Mouse (Mus musculus) kidney, embryonic 15.5 days (tissue): ENCODE measurements around the gene Magi2. TPM values are rescaled to one million over a fixed set of nuclear protein-coding genes. Genes with fewer than 3 reads are reported as not detected.
"Not testable (repeated sequence)": the region's sequence is repeated elsewhere in the genome, so short reads cannot be mapped to it uniquely, and the experiment has no call there.

Experiments used
- ATAC-seq: fragments of 200-750 bp; cut with Nextera tagmentation; replicated peaks from 2 replicates; pipeline ENCODE4 v1.8.0; 2017; ENCODE audit warnings: moderate TSS enrichment; ENCODE audit not compliant: low FRiP score
- H3K27ac ChIP-seq: fragments of 300-500 bp; sonication (generic); 2 replicates; pipeline ENCODE4 v1.5.1; 2015; ENCODE audit warnings: mild to moderate bottlenecking, inconsistent platforms
- H3K27me3 ChIP-seq: fragments of 300-500 bp; sonication (generic); 2 replicates; pipeline ENCODE4 v1.6.1; 2015; ENCODE audit warnings: inconsistent platforms
- H3K36me3 ChIP-seq: fragments of 300-500 bp; sonication (generic); 2 replicates; pipeline ENCODE4 v1.6.1; 2015; ENCODE audit warnings: inconsistent platforms
- H3K4me1 ChIP-seq: fragments of 300-500 bp; sonication (generic); 2 replicates; pipeline ENCODE4 v1.6.1; 2015; ENCODE audit warnings: inconsistent platforms
- H3K4me2 ChIP-seq: fragments of 300-500 bp; sonication (generic); 2 replicates; pipeline ENCODE4 v1.6.1; 2015; ENCODE audit warnings: moderate library complexity, mild to moderate bottlenecking, inconsistent platforms
- H3K4me3 ChIP-seq: fragments of 300-500 bp; sonication (generic); replicated peaks from 2 replicates; pipeline ENCODE4 v1.5.1; 2015; ENCODE audit warnings: mild to moderate bottlenecking, inconsistent platforms
- H3K9ac ChIP-seq: fragments of 300-500 bp; sonication (generic); 2 replicates; pipeline ENCODE4 v1.6.1; 2015; ENCODE audit warnings: mild to moderate bottlenecking, inconsistent platforms
- H3K9me3 ChIP-seq: fragments of 300-500 bp; sonication (generic); replicated peaks from 2 replicates; pipeline ENCODE4 v1.6.1; 2016; ENCODE audit warnings: inconsistent platforms
- WGBS: fragments of 180-500 bp; shearing (Covaris S2); methylation state at CpG from one replicate; pipeline ENCODE4 v1.1.7; 2015; ENCODE audit warnings: mixed read lengths; 5-methylcytosine and 5-hydroxymethylcytosine counted together
- polyA plus RNA-seq: library from polyadenylated mRNA; unstranded; fragments of >200 nt; fragmentation: Nextera tagmentation; extraction: Ambion mirVana; gene quantifications from 2 replicates; pipeline ENCODE4 v1.2.1, GENCODE M21; 2015

The Magi2 gene
- polyA plus RNA-seq, 1 experiment from 2014 or later = 18.6 TPM

GRCm38 (mm10) chr5:20701483-20702421 is 1474.9 kb downstream of the Magi2 start:
- peak overlapping the region; percentile 67 for H3K9ac ChIP-seq
- H3K4me2 ChIP-seq = peak overlapping the region; percentile 90
- ATAC-seq = peak; percentile 96
- no peaks in the 10 kb centered on the region for H3K27me3 ChIP-seq
- H3K27ac ChIP-seq = peak overlapping the region; percentile 97
- H3K9me3 ChIP-seq = no peaks in the 10 kb centered on the region
- no peaks in the 10 kb centered on the region for H3K36me3 ChIP-seq
- peak overlapping the region; percentile 71 for H3K4me3 ChIP-seq
- H3K4me1 ChIP-seq = peaks cover 7% of the 10 kb centered on the region; the same call in 1 of the 2 replicates
- under 1% methylated on average over 52 of the region's 57 CpGs for WGBS

- Histone ChIP-seq H3K9me3 (no peaks in the 10 kb centered on the region), H3K4me3 (peak overlapping the region; percentile 71), H3K4me1 (peaks cover 7% of the 10 kb centered on the region; the same call in 1 of the 2 replicates), H3K27ac (peak overlapping the region; percentile 97), H3K36me3 (no peaks in the 10 kb centered on the region), H3K4me2 (peak overlapping the region; percentile 90), H3K9ac (peak overlapping the region; percentile 67), H3K27me3 (no peaks in the 10 kb centered on the region)
- peak; percentile 55 for ATAC-seq
- WGBS = under 1% methylated on average over 55 of the region's 57 CpGs
Measured at GRCm38 (mm10) chr5:20702480-20703303, 1475.9 kb downstream of the Magi2 start.

GRCm38 (mm10) chr5:20703304-20703700 is 1476.5 kb downstream of the Magi2 start:
- Histone ChIP-seq H3K9ac (no peak overlapping the region), H3K27ac (no peak overlapping the region), H3K27me3 (no peaks in the 10 kb centered on the region), H3K4me2 (peak overlapping the region; percentile 90), H3K4me1 (peaks cover 7% of the 10 kb centered on the region; the same call in 1 of the 2 replicates), H3K36me3 (no peaks in the 10 kb centered on the region), H3K4me3 (peak overlapping the region; percentile 71), H3K9me3 (no peaks in the 10 kb centered on the region)
- 75% methylated on average over 5 of the region's 5 CpGs for WGBS
- no peak for ATAC-seq

GRCm38 (mm10) chr5:20703971-20704575 is 1477.2 kb downstream of the Magi2 start:
- no peak for ATAC-seq
- no peak overlapping the region for H3K9ac ChIP-seq
- no peak overlapping the region for H3K4me2 ChIP-seq
- peaks cover 7% of the 10 kb centered on the region; the same call in 1 of the 2 replicates for H3K4me1 ChIP-seq
- WGBS = 79% methylated on average over 13 of the region's 13 CpGs
- no peak overlapping the region for H3K27ac ChIP-seq
- H3K27me3 ChIP-seq = no peaks in the 10 kb centered on the region
- H3K4me3 ChIP-seq = no peak overlapping the region
- no peaks in the 10 kb centered on the region for H3K9me3 ChIP-seq
- no peaks in the 10 kb centered on the region for H3K36me3 ChIP-seq

- no peak overlapping the region for H3K4me3 ChIP-seq
- H3K9me3 ChIP-seq = no peaks in the 10 kb centered on the region
- H3K36me3 ChIP-seq = no peaks in the 10 kb centered on the region
- no peak overlapping the region for H3K27ac ChIP-seq
- peaks cover 7% of the 10 kb centered on the region; the same call in 1 of the 2 replicates for H3K4me1 ChIP-seq
- 61% methylated on average over 4 of the region's 4 CpGs for WGBS
- H3K4me2 ChIP-seq = no peak overlapping the region
- no peak overlapping the region for H3K9ac ChIP-seq
- H3K27me3 ChIP-seq = no peaks in the 10 kb centered on the region
- ATAC-seq = no peak
Measured at GRCm38 (mm10) chr5:20704886-20705285, 1478.0 kb downstream of the Magi2 start.

- H3K27me3 ChIP-seq, H3K4me2 ChIP-seq, H3K36me3 ChIP-seq, H3K4me1 ChIP-seq, H3K27ac ChIP-seq, H3K9ac ChIP-seq, ATAC-seq, H3K9me3 ChIP-seq, H3K4me3 ChIP-seq: not testable (repeated sequence)
- whole genome bisulfite sequencing = 91% methylated on average over 13 of the region's 18 CpGs
Measured at GRCm38 (mm10) chr5:20706322-20707282, 1479.8 kb downstream of the Magi2 start.

GRCm38 (mm10) chr5:20710845-20711244 is 1484.0 kb downstream of the Magi2 start:
- WGBS = 93% methylated on average over 6 of the region's 6 CpGs
- not testable (repeated sequence) for H3K9me3 ChIP-seq, H3K27me3 ChIP-seq, H3K9ac ChIP-seq, H3K27ac ChIP-seq, H3K4me1 ChIP-seq, H3K36me3 ChIP-seq, ATAC-seq, H3K4me3 ChIP-seq, H3K4me2 ChIP-seq

- not testable (repeated sequence) for H3K9me3 ChIP-seq, H3K36me3 ChIP-seq, H3K9ac ChIP-seq, H3K27ac ChIP-seq, ATAC-seq, H3K27me3 ChIP-seq, H3K4me2 ChIP-seq, H3K4me3 ChIP-seq, H3K4me1 ChIP-seq
- 95% methylated on average over 1 of the region's 1 CpGs for WGBS
Measured at GRCm38 (mm10) chr5:20714619-20715018, 1487.8 kb downstream of the Magi2 start.

- H3K4me1 ChIP-seq, H3K4me2 ChIP-seq, H3K36me3 ChIP-seq, H3K27me3 ChIP-seq, H3K27ac ChIP-seq, H3K9ac ChIP-seq, H3K4me3 ChIP-seq, ATAC-seq, H3K9me3 ChIP-seq: not testable (repeated sequence)
- 91% methylated on average over 6 of the region's 6 CpGs for WGBS
Measured at GRCm38 (mm10) chr5:20715980-20716379, 1489.1 kb downstream of the Magi2 start.

GRCm38 (mm10) chr5:20720201-20720900 is 1493.5 kb downstream of the Magi2 start:
- Histone ChIP-seq H3K36me3 (no peaks in the 10 kb centered on the region), H3K9me3 (no peaks in the 10 kb centered on the region), H3K4me2 (no peak overlapping the region), H3K4me1 (no peaks in the 10 kb centered on the region), H3K27me3 (no peaks in the 10 kb centered on the region), H3K4me3 (no peak overlapping the region), H3K9ac (no peak overlapping the region), H3K27ac (no peak overlapping the region)
- WGBS = 76% methylated on average over 4 of the region's 4 CpGs
- no peak for ATAC-seq
